Mouse (Mus musculus): Measurements from ENCODE around the gene Shank2. TPM values are rescaled to one million over a fixed set of nuclear protein-coding genes. Genes with fewer than 3 reads are reported as not detected.

The Shank2 gene
- polyA plus RNA-seq, 1 experiment from 2014 or later, result 1.2 TPM

DNA sequence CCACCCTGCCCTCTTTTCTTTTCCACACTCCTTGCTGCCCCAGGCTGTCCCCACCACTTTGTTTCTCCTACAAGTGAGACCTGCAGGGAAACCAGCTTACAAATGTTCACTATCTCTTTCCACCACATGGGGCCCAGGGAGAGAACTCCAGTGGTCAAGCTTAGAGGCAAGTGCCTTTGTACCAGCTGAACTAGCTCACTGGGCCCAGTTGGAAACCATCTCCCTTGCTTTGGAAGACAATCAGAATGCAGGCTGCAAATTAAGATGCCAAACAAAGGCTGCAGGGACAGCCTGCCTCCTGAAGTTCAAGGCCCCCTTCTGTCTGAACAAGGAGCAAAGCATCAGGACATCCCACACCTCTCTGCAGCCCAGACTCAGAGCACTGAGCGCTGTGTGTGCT, 206.9 kb downstream of the Shank2 start:
- no peak overlapping the region for H3K9ac ChIP-seq (replicated peaks; ENCODE audit: low read depth, low read length)
- H3K27me3 ChIP-seq (ENCODE audit: control insufficient read depth, insufficient read depth, low read length), result no peaks in the 10 kb centered on the region
- no peaks in the 10 kb centered on the region for H3K36me3 ChIP-seq (ENCODE audit: control insufficient read depth, insufficient read depth, low read length)
- no peaks in the 10 kb centered on the region for H3K9me3 ChIP-seq (ENCODE audit: control insufficient read depth, low read depth, low read length)
- no peak for ATAC-seq (ENCODE audit: insufficient number of reproducible peaks, insufficient read depth, low FRiP score, low read depth)
- no peak overlapping the region for H3K4me2 ChIP-seq (replicated peaks; ENCODE audit: low read depth, low read length)
- H3K4me3 ChIP-seq (ENCODE audit: low read depth, low read length), result no peak overlapping the region
- H3K4me1 ChIP-seq (ENCODE audit: control insufficient read depth, insufficient read depth, low read length), result no peaks in the 10 kb centered on the region
- H3K27ac ChIP-seq (ENCODE audit: low read length), result no peak overlapping the region
- WGBS, result 88% methylated on average over 1 of the region's 1 CpGs

GRCm38 (mm10) chr7:144210526-144210925, 208.8 kb downstream of the Shank2 start:
- H3K4me1 ChIP-seq (ENCODE audit: control insufficient read depth, insufficient read depth, low read length), result no peaks in the 10 kb centered on the region
- H3K9ac ChIP-seq (replicated peaks; ENCODE audit: low read depth, low read length), result no peak overlapping the region
- H3K27me3 ChIP-seq (ENCODE audit: control insufficient read depth, insufficient read depth, low read length), result no peaks in the 10 kb centered on the region
- no peak for ATAC-seq (ENCODE audit: insufficient number of reproducible peaks, insufficient read depth, low FRiP score, low read depth)
- 85% methylated on average over 9 of the region's 9 CpGs for WGBS
- no peak overlapping the region for H3K27ac ChIP-seq (ENCODE audit: low read length)
- H3K9me3 ChIP-seq (ENCODE audit: control insufficient read depth, low read depth, low read length), result no peaks in the 10 kb centered on the region
- H3K4me2 ChIP-seq (replicated peaks; ENCODE audit: low read depth, low read length), result no peak overlapping the region
- no peaks in the 10 kb centered on the region for H3K36me3 ChIP-seq (ENCODE audit: control insufficient read depth, insufficient read depth, low read length)
- no peak overlapping the region for H3K4me3 ChIP-seq (ENCODE audit: low read depth, low read length)

DNA sequence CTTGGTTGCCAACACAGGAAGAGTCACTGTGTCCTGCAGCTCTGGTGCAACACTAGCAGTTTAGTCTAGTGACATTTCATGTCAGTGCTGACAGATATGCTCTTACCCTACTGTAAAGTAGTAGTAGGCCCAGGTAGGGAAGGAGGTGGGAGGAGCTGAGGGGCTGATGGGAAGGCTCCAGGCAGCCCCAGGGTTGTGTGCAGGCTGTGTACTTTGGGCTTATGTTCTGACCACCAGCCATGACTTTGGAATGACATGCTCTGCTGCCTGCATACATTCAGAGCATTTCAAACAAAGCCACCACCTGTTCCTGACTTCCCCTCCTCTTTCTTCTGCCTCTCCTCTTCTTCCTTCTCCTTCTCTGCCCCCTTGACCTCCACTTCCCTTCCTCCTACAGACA, 211.0 kb downstream of the Shank2 start:
- H3K36me3 ChIP-seq (ENCODE audit: control insufficient read depth, insufficient read depth, low read length), result no peaks in the 10 kb centered on the region
- no peak overlapping the region for H3K4me3 ChIP-seq (ENCODE audit: low read depth, low read length)
- H3K27me3 ChIP-seq (ENCODE audit: control insufficient read depth, insufficient read depth, low read length), result no peaks in the 10 kb centered on the region
- H3K9ac ChIP-seq (replicated peaks; ENCODE audit: low read depth, low read length), result no peak overlapping the region
- H3K9me3 ChIP-seq (ENCODE audit: control insufficient read depth, low read depth, low read length), result no peaks in the 10 kb centered on the region
- no peak overlapping the region for H3K4me2 ChIP-seq (replicated peaks; ENCODE audit: low read depth, low read length)
- no peaks in the 10 kb centered on the region for H3K4me1 ChIP-seq (ENCODE audit: control insufficient read depth, insufficient read depth, low read length)
- no peak overlapping the region for H3K27ac ChIP-seq (ENCODE audit: low read length)
- no peak for ATAC-seq (ENCODE audit: insufficient number of reproducible peaks, insufficient read depth, low FRiP score, low read depth)

- WGBS, result 2% methylated on average over 3 of the region's 3 CpGs
- Histone ChIP-seq H3K4me2 (replicated peaks; ENCODE audit: low read depth, low read length) (no peak overlapping the region), H3K27ac (ENCODE audit: low read length) (no peak overlapping the region), H3K9ac (replicated peaks; ENCODE audit: low read depth, low read length) (no peak overlapping the region), H3K4me1 (ENCODE audit: control insufficient read depth, insufficient read depth, low read length) (no peaks in the 10 kb centered on the region), H3K9me3 (ENCODE audit: control insufficient read depth, low read depth, low read length) (no peaks in the 10 kb centered on the region), H3K27me3 (ENCODE audit: control insufficient read depth, insufficient read depth, low read length) (no peaks in the 10 kb centered on the region), H3K36me3 (ENCODE audit: control insufficient read depth, insufficient read depth, low read length) (no peaks in the 10 kb centered on the region), H3K4me3 (ENCODE audit: low read depth, low read length) (no peak overlapping the region)
- 0 out of 2 replicates have a peak, but pooled peaks have one; percentile 14 for ATAC-seq (ENCODE audit: insufficient number of reproducible peaks, insufficient read depth, low FRiP score, low read depth)
These were observed 215.5 kb downstream of the Shank2 start for GRCm38 (mm10) chr7:144217192-144217591.

DNA sequence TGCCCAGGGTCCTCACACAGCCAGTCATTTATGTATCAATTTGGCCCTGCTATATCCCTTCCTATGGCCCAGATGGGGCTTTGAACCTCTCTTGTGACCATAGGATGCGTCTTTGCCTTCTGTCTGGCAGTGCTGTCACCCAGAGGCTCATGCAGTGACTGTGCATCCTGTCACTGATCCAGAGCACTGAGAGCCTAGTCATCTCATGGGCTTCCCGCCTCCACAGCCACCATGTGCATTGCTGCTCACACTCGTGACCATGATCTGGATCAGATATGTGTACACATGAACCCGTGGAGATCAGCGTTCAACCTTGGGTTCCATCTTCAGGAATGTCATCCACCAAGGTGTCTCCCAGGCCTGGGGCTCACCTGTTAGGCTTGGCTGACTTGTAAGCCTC, 227.0 kb downstream of the Shank2 start:
- no peak overlapping the region for H3K4me2 ChIP-seq (replicated peaks; ENCODE audit: low read depth, low read length)
- H3K9me3 ChIP-seq (ENCODE audit: control insufficient read depth, low read depth, low read length), result no peaks in the 10 kb centered on the region
- 87% methylated on average over 5 of the region's 5 CpGs for WGBS
- no peak overlapping the region for H3K27ac ChIP-seq (ENCODE audit: low read length)
- H3K4me3 ChIP-seq (ENCODE audit: low read depth, low read length), result no peak overlapping the region
- ATAC-seq (ENCODE audit: insufficient number of reproducible peaks, insufficient read depth, low FRiP score, low read depth), result no peak
- H3K27me3 ChIP-seq (ENCODE audit: control insufficient read depth, insufficient read depth, low read length), result no peaks in the 10 kb centered on the region
- no peak overlapping the region for H3K9ac ChIP-seq (replicated peaks; ENCODE audit: low read depth, low read length)
- no peaks in the 10 kb centered on the region for H3K4me1 ChIP-seq (ENCODE audit: control insufficient read depth, insufficient read depth, low read length)
- H3K36me3 ChIP-seq (ENCODE audit: control insufficient read depth, insufficient read depth, low read length), result no peaks in the 10 kb centered on the region

DNA sequence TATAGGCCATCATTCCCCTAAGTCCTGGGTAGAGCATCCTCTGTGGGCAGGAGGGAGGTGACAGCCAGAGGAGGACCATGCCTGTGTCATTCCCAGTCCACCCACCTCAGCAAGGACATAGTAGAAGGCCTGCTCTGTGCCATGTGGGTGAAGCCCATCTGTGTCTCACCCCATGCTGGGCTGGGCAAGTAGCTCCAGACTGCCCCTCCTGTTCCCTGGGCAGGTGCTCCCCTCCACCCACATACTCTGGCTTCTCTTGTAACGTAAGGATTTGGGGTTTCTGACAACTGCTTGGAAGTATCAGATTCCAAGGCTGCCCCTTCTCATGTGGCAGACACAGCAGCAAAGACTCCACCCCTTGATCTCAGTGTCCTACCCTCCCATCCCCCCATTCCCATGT, 227.7 kb downstream of the Shank2 start:
- Histone ChIP-seq H3K27ac (ENCODE audit: low read length) (no peak overlapping the region), H3K9me3 (ENCODE audit: control insufficient read depth, low read depth, low read length) (no peaks in the 10 kb centered on the region), H3K4me2 (replicated peaks; ENCODE audit: low read depth, low read length) (no peak overlapping the region), H3K27me3 (ENCODE audit: control insufficient read depth, insufficient read depth, low read length) (no peaks in the 10 kb centered on the region), H3K4me3 (ENCODE audit: low read depth, low read length) (no peak overlapping the region), H3K4me1 (ENCODE audit: control insufficient read depth, insufficient read depth, low read length) (no peaks in the 10 kb centered on the region), H3K9ac (replicated peaks; ENCODE audit: low read depth, low read length) (no peak overlapping the region), H3K36me3 (ENCODE audit: control insufficient read depth, insufficient read depth, low read length) (no peaks in the 10 kb centered on the region)
- ATAC-seq (ENCODE audit: insufficient number of reproducible peaks, insufficient read depth, low FRiP score, low read depth), result no peak
- WGBS, result 8% methylated on average over 1 of the region's 1 CpGs

DNA sequence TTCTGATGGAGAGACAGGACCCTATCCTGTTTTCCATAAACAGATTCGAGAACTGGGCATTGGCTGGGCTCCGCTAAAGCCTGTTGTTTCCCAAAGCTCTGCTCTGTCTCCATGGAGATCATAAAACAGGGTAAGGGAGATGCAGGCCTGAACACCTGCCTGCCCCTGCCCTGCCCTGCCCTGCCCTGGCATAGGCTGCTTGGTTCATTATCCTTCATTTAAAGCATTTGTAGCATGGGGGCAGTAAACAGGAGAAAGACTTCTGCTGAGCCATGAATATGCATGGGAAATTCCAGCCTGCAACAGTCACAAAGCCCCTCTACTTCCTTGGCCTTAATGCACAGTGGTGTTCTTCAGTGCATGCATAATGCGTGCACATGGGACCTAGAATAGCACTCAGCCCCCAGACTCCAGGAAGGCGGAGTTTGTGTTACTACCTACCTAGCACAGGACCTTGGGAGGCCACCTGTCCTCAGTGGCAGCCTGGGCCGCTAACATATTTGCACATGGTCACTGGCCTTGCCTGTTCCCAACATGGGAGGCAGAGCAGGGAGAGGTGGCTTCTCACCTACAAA, 230.5 kb downstream of the Shank2 start:
- no peak overlapping the region for H3K9ac ChIP-seq (replicated peaks; ENCODE audit: low read depth, low read length)
- H3K4me3 ChIP-seq (ENCODE audit: low read depth, low read length), result no peak overlapping the region
- H3K4me1 ChIP-seq (ENCODE audit: control insufficient read depth, insufficient read depth, low read length), result no peaks in the 10 kb centered on the region
- no peaks in the 10 kb centered on the region for H3K9me3 ChIP-seq (ENCODE audit: control insufficient read depth, low read depth, low read length)
- H3K36me3 ChIP-seq (ENCODE audit: control insufficient read depth, insufficient read depth, low read length), result no peaks in the 10 kb centered on the region
- H3K27me3 ChIP-seq (ENCODE audit: control insufficient read depth, insufficient read depth, low read length), result no peaks in the 10 kb centered on the region
- no peak overlapping the region for H3K27ac ChIP-seq (ENCODE audit: low read length)
- no peak for ATAC-seq (ENCODE audit: insufficient number of reproducible peaks, insufficient read depth, low FRiP score, low read depth)
- WGBS, result 62% methylated on average over 5 of the region's 5 CpGs
- H3K4me2 ChIP-seq (replicated peaks; ENCODE audit: low read depth, low read length), result no peak overlapping the region

DNA sequence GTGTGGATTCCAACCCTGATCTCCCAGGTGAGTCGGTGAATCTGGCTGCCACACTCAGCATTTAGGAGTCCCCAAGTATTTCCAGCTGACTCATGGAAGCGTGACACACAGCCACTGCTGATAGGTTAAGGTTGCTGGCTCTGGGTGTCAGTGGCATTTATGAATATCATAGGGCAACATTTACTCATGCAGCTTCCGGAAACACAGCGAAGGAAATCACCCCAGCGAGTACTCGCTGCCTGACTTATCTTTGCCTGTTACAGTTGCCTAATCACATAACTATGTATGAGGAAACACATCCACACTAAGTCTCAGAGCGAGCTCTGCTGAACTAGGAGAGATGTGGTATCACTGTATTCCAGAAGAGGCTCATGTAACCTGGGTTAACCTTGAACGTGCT, 231.8 kb downstream of the Shank2 start:
- H3K9me3 ChIP-seq (ENCODE audit: control insufficient read depth, low read depth, low read length), result no peaks in the 10 kb centered on the region
- no peak overlapping the region for H3K4me3 ChIP-seq (ENCODE audit: low read depth, low read length)
- H3K36me3 ChIP-seq (ENCODE audit: control insufficient read depth, insufficient read depth, low read length), result no peaks in the 10 kb centered on the region
- H3K27ac ChIP-seq (ENCODE audit: low read length), result no peak overlapping the region
- no peak overlapping the region for H3K4me2 ChIP-seq (replicated peaks; ENCODE audit: low read depth, low read length)
- H3K9ac ChIP-seq (replicated peaks; ENCODE audit: low read depth, low read length), result no peak overlapping the region
- H3K27me3 ChIP-seq (ENCODE audit: control insufficient read depth, insufficient read depth, low read length), result no peaks in the 10 kb centered on the region
- no peak for ATAC-seq (ENCODE audit: insufficient number of reproducible peaks, insufficient read depth, low FRiP score, low read depth)
- H3K4me1 ChIP-seq (ENCODE audit: control insufficient read depth, insufficient read depth, low read length), result no peaks in the 10 kb centered on the region
- WGBS, result 77% methylated on average over 8 of the region's 8 CpGs

GRCm38 (mm10) chr7:144234783-144235182, 233.1 kb downstream of the Shank2 start:
- Histone ChIP-seq H3K27ac (ENCODE audit: low read length) (no peak overlapping the region), H3K4me2 (replicated peaks; ENCODE audit: low read depth, low read length) (no peak overlapping the region), H3K36me3 (ENCODE audit: control insufficient read depth, insufficient read depth, low read length) (no peaks in the 10 kb centered on the region), H3K4me1 (ENCODE audit: control insufficient read depth, insufficient read depth, low read length) (no peaks in the 10 kb centered on the region), H3K4me3 (ENCODE audit: low read depth, low read length) (no peak overlapping the region), H3K9me3 (ENCODE audit: control insufficient read depth, low read depth, low read length) (no peaks in the 10 kb centered on the region), H3K9ac (replicated peaks; ENCODE audit: low read depth, low read length) (no peak overlapping the region), H3K27me3 (ENCODE audit: control insufficient read depth, insufficient read depth, low read length) (no peaks in the 10 kb centered on the region)
- WGBS, result 50% methylated on average over 5 of the region's 5 CpGs
- no peak for ATAC-seq (ENCODE audit: insufficient number of reproducible peaks, insufficient read depth, low FRiP score, low read depth)

Data from stomach, embryonic 14.5 days (tissue).